Mouse (Mus musculus) heart, embryonic 15.5 days (tissue): ENCODE data around the gene Yipf2. TPM values are rescaled to one million over a fixed set of nuclear protein-coding genes. Genes with fewer than 3 reads are reported as not detected.

Source experiments
- ATAC-seq: fragments of 200-750 bp; cut with Nextera tagmentation; replicated peaks from 2 replicates; pipeline ENCODE4 v1.8.0; 2017; ENCODE audit warnings: low read depth, moderate TSS enrichment; ENCODE audit not compliant: insufficient number of reproducible peaks, insufficient read depth, low FRiP score
- H3K27ac ChIP-seq: fragments of 300-500 bp; sonication (generic); 2 replicates; pipeline ENCODE4 v1.5.1; 2015; ENCODE audit warnings: mild to moderate bottlenecking, inconsistent platforms
- H3K27me3 ChIP-seq: fragments of 300-500 bp; sonication (generic); 2 replicates; pipeline ENCODE4 v1.6.1; 2015; ENCODE audit warnings: inconsistent platforms
- H3K36me3 ChIP-seq: fragments of 300-500 bp; sonication (generic); 2 replicates; pipeline ENCODE4 v1.6.1; 2015; ENCODE audit warnings: mild to moderate bottlenecking, inconsistent platforms
- H3K4me1 ChIP-seq: fragments of 300-500 bp; sonication (generic); replicated peaks from 2 replicates; pipeline ENCODE4 v1.6.1; 2015; ENCODE audit warnings: inconsistent platforms
- H3K4me2 ChIP-seq: fragments of 300-500 bp; sonication (generic); 2 replicates; pipeline ENCODE4 v1.6.1; 2015; ENCODE audit warnings: inconsistent platforms, mild to moderate bottlenecking, moderate library complexity
- H3K4me3 ChIP-seq: fragments of 300-500 bp; sonication (generic); 2 replicates; pipeline ENCODE4 v1.5.1; 2015; ENCODE audit warnings: mild to moderate bottlenecking, inconsistent platforms
- H3K9ac ChIP-seq: fragments of 300-500 bp; sonication (generic); 2 replicates; pipeline ENCODE4 v1.6.1; 2015; ENCODE audit warnings: mild to moderate bottlenecking, inconsistent platforms
- H3K9me3 ChIP-seq: fragments of 300-500 bp; sonication (generic); replicated peaks from 2 replicates; pipeline ENCODE4 v1.6.1; 2016; ENCODE audit warnings: inconsistent platforms
- WGBS: fragments of 180-500 bp; shearing (Covaris S2); methylation state at CpG from one replicate; pipeline ENCODE4 v1.1.7; 2015; ENCODE audit warnings: mixed read lengths; 5-methylcytosine and 5-hydroxymethylcytosine counted together
- polyA plus RNA-seq: library from polyadenylated mRNA; unstranded; fragments of >200 nt; fragmentation: Nextera tagmentation; extraction: Ambion mirVana; gene quantifications from 2 replicates; pipeline ENCODE4 v1.2.1, GENCODE M21; 2015

The Yipf2 gene
- 12.0 and 16.5 TPM in 2 replicates for polyA plus RNA-seq

DNA sequence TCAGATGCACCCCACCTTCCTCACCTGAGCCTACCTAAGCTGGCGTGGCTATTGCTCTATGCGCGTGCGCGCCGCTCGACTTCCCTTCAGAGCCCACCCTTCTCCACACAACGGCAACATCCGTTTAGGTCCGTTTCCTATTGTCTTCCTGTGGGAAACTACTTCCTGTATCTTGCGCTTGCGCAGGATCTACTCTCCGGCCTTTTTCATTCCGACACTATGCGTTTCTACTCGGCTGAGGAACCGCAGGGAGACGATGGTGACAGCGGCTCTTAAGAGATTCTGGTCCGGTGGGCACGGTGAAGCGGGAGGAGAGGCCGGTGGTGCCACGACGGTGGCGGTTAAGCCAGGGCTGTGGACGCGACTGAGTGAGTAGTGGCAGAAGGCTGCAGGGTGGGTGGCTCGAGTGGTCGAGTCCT is at the start of gene Yipf2, which contains the start of gene Timm29:
Yipf2 (minus strand) TSS at position 126 of the 419 bp plus-strand sequence.
Timm29 (plus strand) TSS at position 20 of the 419 bp plus-strand sequence.
- H3K9me3 ChIP-seq, result no peaks in the 10 kb centered on the region
- peaks cover 47% of the 10 kb centered on the region for H3K36me3 ChIP-seq
- H3K4me3 ChIP-seq, result peak within 1 kb of the TSS; percentile 96
- H3K4me2 ChIP-seq, result peak within 1 kb of the TSS; percentile 96
- H3K27me3 ChIP-seq, result no peaks in the 10 kb centered on the region
- H3K9ac ChIP-seq, result peak within 1 kb of the TSS; percentile 95
- H3K4me1 ChIP-seq, result peaks cover 26% of the 10 kb centered on the region
- H3K27ac ChIP-seq, result peak within 1 kb of the TSS; percentile 85
- ATAC-seq, result peak; percentile 85
- WGBS, result under 1% methylated on average over 30 of the region's 30 CpGs

DNA sequence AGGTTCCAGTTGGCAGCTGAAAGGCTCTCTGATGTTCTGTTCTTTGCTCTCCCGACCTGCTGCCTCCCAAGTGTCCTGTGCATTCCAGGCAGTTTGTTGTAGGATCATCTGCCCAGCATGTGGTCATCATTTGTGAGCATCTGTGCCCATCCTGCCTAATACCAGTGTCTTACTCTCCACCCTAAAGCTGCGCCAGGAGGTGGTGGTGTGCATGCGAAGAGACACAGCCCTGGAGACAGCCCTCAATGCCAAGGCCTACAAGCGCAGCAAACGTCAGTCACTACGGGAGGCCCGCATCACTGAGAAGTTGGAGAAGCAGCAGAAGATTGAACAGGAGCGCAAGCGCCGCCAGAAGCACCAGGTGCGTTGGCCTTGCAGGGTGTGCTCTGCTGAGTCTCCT is 46.4 kb upstream of the Yipf2 start:
- H3K4me2 ChIP-seq, result no peak overlapping the region
- H3K36me3 ChIP-seq, result peaks cover 92% of the 10 kb centered on the region
- H3K27me3 ChIP-seq, result no peaks in the 10 kb centered on the region
- H3K27ac ChIP-seq, result no peak overlapping the region
- H3K4me1 ChIP-seq, result peaks cover 9% of the 10 kb centered on the region
- no peak for ATAC-seq
- H3K9me3 ChIP-seq, result no peaks in the 10 kb centered on the region
- H3K9ac ChIP-seq, result no peak overlapping the region
- WGBS, result 94% methylated on average over 11 of the region's 11 CpGs
- H3K4me3 ChIP-seq, result no peak overlapping the region

DNA sequence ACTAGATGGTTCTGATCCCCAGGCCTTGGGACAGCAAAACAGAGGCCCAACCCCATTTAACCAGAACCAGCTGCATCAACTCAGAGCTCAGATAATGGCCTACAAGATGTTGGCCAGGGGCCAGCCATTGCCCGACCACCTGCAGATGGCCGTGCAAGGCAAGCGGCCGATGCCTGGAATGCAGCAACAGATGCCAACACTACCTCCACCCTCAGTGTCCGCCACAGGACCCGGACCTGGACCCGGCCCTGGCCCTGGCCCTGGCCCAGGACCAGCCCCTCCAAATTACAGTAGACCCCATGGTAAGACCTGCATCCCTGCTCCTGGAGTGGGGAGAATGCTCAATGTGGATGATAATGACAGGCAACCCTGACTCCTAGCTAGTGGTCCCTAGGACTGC is 43.0 kb upstream of the Yipf2 start:
- Histone ChIP-seq H3K27me3 (no peaks in the 10 kb centered on the region), H3K27ac (no peak overlapping the region), H3K9me3 (no peaks in the 10 kb centered on the region), H3K36me3 (peaks cover 74% of the 10 kb centered on the region), H3K4me2 (no peak overlapping the region), H3K4me1 (peaks cover 9% of the 10 kb centered on the region), H3K4me3 (no peak overlapping the region), H3K9ac (no peak overlapping the region)
- ATAC-seq, result peak; percentile 24; the same call in 1 of the 2 replicates
- 31% methylated on average over 7 of the region's 7 CpGs for WGBS

DNA sequence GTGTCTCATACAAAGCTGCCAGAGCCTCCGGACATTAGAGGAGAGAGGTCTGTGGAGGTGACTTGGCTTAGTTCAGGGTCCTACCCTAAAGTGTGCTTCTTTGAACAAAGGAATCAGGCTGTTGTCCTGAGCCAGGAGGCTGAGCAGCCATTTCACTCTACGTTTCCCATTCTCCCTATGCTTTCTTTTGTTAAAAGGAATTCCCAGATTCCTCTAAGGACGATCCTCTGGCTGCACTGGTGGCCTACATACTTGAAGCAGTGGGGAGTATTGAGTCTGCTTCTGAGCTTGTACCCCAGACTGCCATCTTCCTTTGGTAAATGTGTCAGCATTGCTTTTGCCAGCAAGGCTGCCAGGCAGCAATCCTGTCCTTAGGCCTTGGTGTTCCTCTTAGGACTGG is 40.5 kb upstream of the Yipf2 start:
- H3K27me3 ChIP-seq, result no peaks in the 10 kb centered on the region
- peaks cover 49% of the 10 kb centered on the region for H3K36me3 ChIP-seq
- no peak for ATAC-seq
- H3K4me3 ChIP-seq, result no peak overlapping the region
- WGBS, result 79% methylated on average over 3 of the region's 3 CpGs
- no peak overlapping the region for H3K9ac ChIP-seq
- H3K9me3 ChIP-seq, result no peaks in the 10 kb centered on the region
- H3K4me1 ChIP-seq, result peaks cover 9% of the 10 kb centered on the region
- H3K4me2 ChIP-seq, result no peak overlapping the region
- no peak overlapping the region for H3K27ac ChIP-seq

DNA sequence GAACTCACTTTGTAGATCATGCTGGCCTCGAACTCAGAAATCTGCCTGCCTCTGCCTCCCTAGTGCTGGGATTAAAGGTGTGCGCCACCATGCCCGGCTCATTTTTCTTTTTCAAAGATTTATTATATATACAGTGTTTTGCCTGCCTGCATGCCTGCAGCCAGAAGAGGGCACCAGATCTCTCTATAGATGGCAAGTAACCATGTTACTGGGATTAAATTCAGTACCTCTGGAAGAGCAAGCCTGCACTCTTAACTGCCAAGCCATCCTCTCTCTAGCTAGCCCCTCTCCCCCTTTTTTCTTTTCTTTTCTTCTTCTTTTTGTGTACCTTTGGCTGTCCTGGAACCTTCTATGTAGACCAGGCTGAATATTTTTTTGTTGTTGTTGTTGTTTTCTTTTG is 38.0 kb upstream of the Yipf2 start:
- WGBS, result 76% methylated on average over 3 of the region's 3 CpGs
- ATAC-seq, result no peak
- peaks cover 12% of the 10 kb centered on the region for H3K4me1 ChIP-seq

DNA sequence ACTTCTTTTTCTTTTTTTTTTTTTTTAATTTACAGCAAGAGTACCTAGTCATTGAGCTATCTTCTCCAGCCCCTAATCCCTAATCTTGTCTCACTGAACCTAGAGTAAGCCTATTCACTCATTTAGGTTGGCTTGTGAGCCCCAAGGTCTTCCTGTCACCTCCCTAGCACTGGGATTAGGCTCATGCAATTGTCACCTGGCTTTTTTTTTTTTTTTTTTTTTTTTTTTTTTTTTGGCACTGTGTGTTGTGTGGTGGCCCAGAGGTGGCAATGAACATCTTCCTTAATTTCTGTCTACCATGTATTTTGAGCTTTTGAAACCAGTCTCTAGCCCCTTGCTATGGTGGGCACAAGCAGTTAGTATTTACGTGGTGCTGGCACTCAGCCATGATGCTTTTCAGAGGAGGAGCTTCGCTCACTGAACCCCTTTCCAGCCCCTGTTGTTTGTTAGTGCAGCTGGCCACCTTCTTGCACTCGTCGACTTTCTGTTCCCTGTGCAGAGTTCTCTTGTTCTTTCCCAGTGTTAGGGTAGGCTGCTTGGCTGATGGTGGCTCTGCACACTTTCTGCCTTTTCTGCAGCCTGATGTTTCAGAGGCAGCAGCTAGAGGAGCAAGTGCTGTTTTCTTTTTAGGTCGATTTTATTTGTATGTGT is 34.6 kb upstream of the Yipf2 start:
- H3K4me1 ChIP-seq, result peaks cover 10% of the 10 kb centered on the region; the same call in 1 of the 2 replicates
- H3K27ac ChIP-seq, result no peak overlapping the region
- H3K9ac ChIP-seq, result no peak overlapping the region
- no peaks in the 10 kb centered on the region for H3K27me3 ChIP-seq
- H3K4me2 ChIP-seq, result no peak overlapping the region
- ATAC-seq, result no peak
- no peaks in the 10 kb centered on the region for H3K9me3 ChIP-seq
- 72% methylated on average over 5 of the region's 5 CpGs for WGBS
- H3K4me3 ChIP-seq, result no peak overlapping the region
- H3K36me3 ChIP-seq, result no peaks in the 10 kb centered on the region

More for the DNA sequence above, 38.0 kb upstream of the Yipf2 start:
- H3K9me3 ChIP-seq, result no peaks in the 10 kb centered on the region
- H3K27ac ChIP-seq, result no peak overlapping the region
- peaks cover 25% of the 10 kb centered on the region for H3K36me3 ChIP-seq
- no peak overlapping the region for H3K4me2 ChIP-seq
- no peak overlapping the region for H3K9ac ChIP-seq
- H3K4me3 ChIP-seq, result no peak overlapping the region
- H3K27me3 ChIP-seq, result no peaks in the 10 kb centered on the region

DNA sequence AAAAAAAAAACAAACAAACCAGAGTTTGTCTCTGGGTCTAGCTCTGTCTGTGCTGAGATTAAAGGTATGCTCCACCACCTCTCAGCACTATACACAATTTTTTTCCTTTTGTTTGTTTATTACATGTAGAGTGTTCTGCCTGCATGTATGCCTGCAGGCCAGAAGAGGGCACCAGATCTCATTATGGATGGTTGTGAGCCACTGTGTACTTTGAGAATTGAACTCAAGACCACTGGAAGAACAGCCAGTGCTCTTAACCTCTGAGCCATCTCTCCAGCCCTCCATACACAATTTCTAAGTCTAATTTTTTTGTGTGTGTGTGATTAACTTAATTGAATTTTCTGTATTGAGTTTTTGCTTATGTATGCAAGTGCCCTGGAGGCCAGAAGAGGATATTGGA is 33.9 kb upstream of the Yipf2 start:
- Histone ChIP-seq H3K9me3 (no peaks in the 10 kb centered on the region), H3K4me1 (peaks cover 10% of the 10 kb centered on the region; the same call in 1 of the 2 replicates), H3K27ac (no peak overlapping the region), H3K9ac (no peak overlapping the region), H3K4me3 (no peak overlapping the region), H3K27me3 (no peaks in the 10 kb centered on the region), H3K4me2 (no peak overlapping the region), H3K36me3 (no peaks in the 10 kb centered on the region)
- no peak for ATAC-seq

DNA sequence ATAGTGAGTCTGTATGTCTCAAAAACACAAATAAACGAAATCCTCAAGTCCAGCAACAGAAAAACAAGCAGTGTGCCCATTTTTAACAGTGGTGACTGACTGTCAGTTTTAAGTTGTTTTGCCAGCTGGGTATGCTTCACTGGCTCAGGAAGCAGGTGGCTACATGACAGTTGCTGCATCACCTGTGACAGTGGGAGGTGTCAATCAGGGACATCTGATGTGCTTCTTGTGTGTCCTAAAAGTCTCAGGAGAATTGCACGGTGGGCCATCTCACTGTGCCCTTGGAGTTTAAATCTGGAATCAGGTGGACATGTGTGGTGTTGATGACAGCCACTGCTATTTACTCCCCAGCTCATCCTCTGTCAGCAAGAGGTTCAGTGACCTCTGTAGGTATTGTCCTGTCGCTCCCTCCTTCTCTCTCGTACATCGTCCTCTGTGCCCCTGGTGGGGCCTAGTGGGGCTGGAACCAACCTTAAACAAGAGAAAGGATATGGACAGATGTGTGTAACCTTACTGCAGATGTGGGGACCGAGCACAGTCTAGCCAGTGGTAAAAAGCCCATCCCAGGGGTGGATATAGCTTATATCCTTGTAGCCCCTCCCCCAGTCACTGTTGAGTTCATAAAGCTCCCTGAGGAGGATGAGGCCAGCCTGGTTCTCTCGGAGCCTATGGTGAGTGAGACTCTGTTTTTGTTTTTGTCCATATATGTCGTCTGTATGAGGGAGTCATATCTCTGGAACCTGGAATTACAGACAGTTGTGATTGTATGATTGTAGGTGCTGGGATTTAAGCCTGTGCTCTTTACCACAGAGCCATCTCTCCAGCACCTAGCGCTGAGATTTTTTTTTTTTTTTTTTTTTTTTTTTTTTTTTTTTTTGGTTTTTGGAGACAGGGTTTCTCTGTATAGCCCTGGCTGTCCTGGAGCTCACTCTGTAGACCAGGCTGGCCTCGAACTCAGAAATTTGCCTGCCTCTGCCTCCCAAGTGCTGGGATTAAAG is 33.0 kb upstream of the Yipf2 start:
- H3K4me3 ChIP-seq, result no peak overlapping the region
- ATAC-seq, result no peak
- no peaks in the 10 kb centered on the region for H3K9me3 ChIP-seq
- no peaks in the 10 kb centered on the region for H3K36me3 ChIP-seq
- no peaks in the 10 kb centered on the region for H3K27me3 ChIP-seq
- WGBS, result 84% methylated on average over 10 of the region's 10 CpGs
- peaks cover 10% of the 10 kb centered on the region; the same call in 1 of the 2 replicates for H3K4me1 ChIP-seq
- no peak overlapping the region for H3K4me2 ChIP-seq
- H3K27ac ChIP-seq, result no peak overlapping the region
- H3K9ac ChIP-seq, result no peak overlapping the region

DNA sequence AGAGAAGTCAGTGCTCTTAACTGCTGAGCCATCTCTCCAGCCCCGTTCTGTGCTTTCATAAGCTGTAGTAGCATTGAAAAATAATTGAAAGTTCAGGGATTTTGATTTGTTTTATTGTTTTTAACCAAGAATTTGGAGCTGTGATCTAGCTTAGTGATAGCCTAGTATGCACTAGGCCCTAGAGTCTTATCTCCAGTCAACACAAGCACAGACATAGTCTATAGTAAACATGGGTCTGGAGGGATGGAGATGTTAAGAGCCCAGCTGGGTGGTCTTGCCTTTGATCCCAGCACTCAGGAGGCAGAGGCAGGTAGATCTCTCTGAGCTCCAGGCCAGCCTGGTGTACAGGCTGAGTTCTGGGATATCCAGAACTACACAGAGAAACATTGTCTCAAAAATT is 30.0 kb upstream of the Yipf2 start:
- no peak overlapping the region for H3K9ac ChIP-seq
- WGBS, result 93% methylated on average over 1 of the region's 1 CpGs
- H3K27ac ChIP-seq, result no peak overlapping the region
- no peaks in the 10 kb centered on the region for H3K36me3 ChIP-seq
- no peaks in the 10 kb centered on the region for H3K9me3 ChIP-seq
- no peak for ATAC-seq
- no peak overlapping the region for H3K4me2 ChIP-seq
- H3K4me1 ChIP-seq, result peaks cover 19% of the 10 kb centered on the region
- no peak overlapping the region for H3K4me3 ChIP-seq
- H3K27me3 ChIP-seq, result no peaks in the 10 kb centered on the region

DNA sequence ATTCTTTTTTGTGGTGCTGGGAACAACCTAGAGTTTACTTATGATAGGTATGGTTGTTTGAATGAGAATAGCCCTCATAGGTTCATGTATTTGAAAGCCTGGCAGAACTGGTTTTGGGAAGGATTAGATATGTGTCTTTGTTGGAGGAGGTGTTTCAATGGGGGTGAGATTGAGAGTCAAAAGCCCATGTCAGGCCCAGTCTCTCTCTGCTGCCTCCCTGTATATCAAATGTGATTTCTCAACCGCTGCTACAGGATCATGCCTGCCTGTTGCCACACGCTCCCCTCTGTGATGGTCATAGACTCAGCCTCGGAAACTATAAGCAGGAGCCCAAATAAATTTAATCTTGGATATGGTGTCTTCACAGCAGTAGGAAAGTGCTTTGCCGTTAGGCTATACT is 27.6 kb upstream of the Yipf2 start:
- H3K9me3 ChIP-seq, result no peaks in the 10 kb centered on the region
- H3K36me3 ChIP-seq, result no peaks in the 10 kb centered on the region
- no peak for ATAC-seq
- H3K27ac ChIP-seq, result no peak overlapping the region
- no peak overlapping the region for H3K4me2 ChIP-seq
- no peak overlapping the region for H3K4me3 ChIP-seq
- WGBS, result 88% methylated on average over 4 of the region's 4 CpGs
- no peak overlapping the region for H3K9ac ChIP-seq
- peaks cover 15% of the 10 kb centered on the region for H3K4me1 ChIP-seq
- H3K27me3 ChIP-seq, result no peaks in the 10 kb centered on the region

DNA sequence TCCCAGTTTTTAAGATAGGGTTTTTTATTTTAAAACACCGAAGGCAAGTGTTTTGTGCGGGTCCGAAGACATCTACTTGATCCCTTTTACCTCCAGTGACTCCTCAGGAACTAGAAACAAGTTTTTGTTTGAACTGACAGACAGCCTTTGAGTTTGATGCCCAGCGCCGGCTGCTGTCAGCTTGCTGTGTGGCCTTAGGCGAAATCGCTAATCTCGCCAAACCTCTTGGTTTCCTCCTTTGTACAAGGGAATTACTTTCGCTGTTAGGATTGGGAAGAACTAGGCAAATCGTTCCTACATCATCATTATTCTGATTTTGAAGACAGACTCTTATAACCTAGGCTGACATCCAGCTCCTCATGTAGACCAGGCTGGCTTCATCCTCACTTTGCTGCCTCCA is 24.4 kb upstream of the Yipf2 start:
- peak overlapping the region; percentile 98 for H3K27ac ChIP-seq
- no peaks in the 10 kb centered on the region for H3K27me3 ChIP-seq
- no peak for ATAC-seq
- peak overlapping the region; percentile 88 for H3K4me3 ChIP-seq
- peaks cover 17% of the 10 kb centered on the region for H3K4me1 ChIP-seq
- no peaks in the 10 kb centered on the region for H3K9me3 ChIP-seq
- no peaks in the 10 kb centered on the region for H3K36me3 ChIP-seq
- 6% methylated on average over 10 of the region's 10 CpGs for WGBS
- H3K9ac ChIP-seq, result peak overlapping the region; percentile 90
- H3K4me2 ChIP-seq, result peak overlapping the region; percentile 62
